Mouse (Mus musculus) T-helper 17 cell (primary cell): Measurements from ENCODE around the gene Gm11111.
"Not testable (repeated sequence)": the region's sequence is repeated elsewhere in the genome, so short reads cannot be mapped to it uniquely, and the experiment has no call there.

Experiments
- in situ Hi-C, 2 experiments: fragments of 300-600 bp; cut with MboI, MseI; formaldehyde crosslinking; loops; 1 replicate in 1 of 2; 2 replicates in 1 of 2; pipeline ENCODE4 v1.15.1; 2025; ENCODE audit warnings: high pct_unique_total_duplicates in 2 of 2

Gene Gm11111

GRCm38 (mm10) chr5:98552395-98552794 lies at the start of gene Gm11111:
Gene Gm11111 (plus strand): TSS chr5:98552695.
- in situ Hi-C loops = no loop called here

- in situ Hi-C loops = no loop called here
These were observed 36.3 kb upstream of the Gm11111 start for GRCm38 (mm10) chr5:98516214-98516613.

GRCm38 (mm10) chr5:98520118-98520517 lies 32.4 kb upstream of the Gm11111 start:
- in situ Hi-C loops = no loop called here

- in situ Hi-C loops = no loop called here
These were observed 30.1 kb upstream of the Gm11111 start for GRCm38 (mm10) chr5:98522270-98522977.

- in situ Hi-C loops = no loop called here
These were observed 29.4 kb upstream of the Gm11111 start for GRCm38 (mm10) chr5:98523050-98523449.

GRCm38 (mm10) chr5:98523783-98524182 lies 28.7 kb upstream of the Gm11111 start:
- in situ Hi-C loops = no loop called here

GRCm38 (mm10) chr5:98541333-98541732 lies 11.2 kb upstream of the Gm11111 start:
- in situ Hi-C loops = no loop called here

- in situ Hi-C loops = no loop called here
These were observed 2.2 kb upstream of the Gm11111 start for GRCm38 (mm10) chr5:98550285-98550684.

- in situ Hi-C loops = no loop called here
These were observed 1.6 kb upstream of the Gm11111 start for GRCm38 (mm10) chr5:98550873-98551272.

- in situ Hi-C loops = no loop called here
These were observed 511 bp downstream of the Gm11111 start for GRCm38 (mm10) chr5:98552811-98553601.

GRCm38 (mm10) chr5:98561301-98561700 lies 8.8 kb downstream of the Gm11111 start:
- in situ Hi-C loops = no loop called here

GRCm38 (mm10) chr5:98562806-98563205 lies 10.3 kb downstream of the Gm11111 start:
- in situ Hi-C loops = no loop called here

- in situ Hi-C loops = no loop called here
These were observed 11.3 kb downstream of the Gm11111 start for GRCm38 (mm10) chr5:98563801-98564200.

- in situ Hi-C loops = no loop called here
These were observed 14.1 kb downstream of the Gm11111 start for GRCm38 (mm10) chr5:98566461-98567193.

- in situ Hi-C loops = no loop called here
These were observed 16.0 kb downstream of the Gm11111 start for GRCm38 (mm10) chr5:98568481-98568880.

- in situ Hi-C loops = no loop called here
These were observed 16.6 kb downstream of the Gm11111 start for GRCm38 (mm10) chr5:98569029-98569513.

- in situ Hi-C loops = no loop called here
These were observed 19.9 kb downstream of the Gm11111 start for GRCm38 (mm10) chr5:98572392-98572791.

GRCm38 (mm10) chr5:98574711-98575470 lies 22.4 kb downstream of the Gm11111 start:
- in situ Hi-C loops = no loop called here

GRCm38 (mm10) chr5:98575471-98575834 lies 23.0 kb downstream of the Gm11111 start:
- in situ Hi-C loops = no loop called here

- in situ Hi-C loops = not testable (repeated sequence)
These were observed 24.0 kb downstream of the Gm11111 start for GRCm38 (mm10) chr5:98576538-98576937.

- in situ Hi-C loops = no loop called here
These were observed 25.9 kb downstream of the Gm11111 start for GRCm38 (mm10) chr5:98578398-98578797.
